Mouse (Mus musculus) lung, embryonic 14.5 days (tissue): ENCODE data around the gene Taok3. TPM values are rescaled to one million over a fixed set of nuclear protein-coding genes. Genes with fewer than 3 reads are reported as not detected.
A peak's percentile ranks its signal among the peaks of the same experiment; 100 is the strongest.

Experiments used
- ATAC-seq: fragments of 200-750 bp; cut with Nextera tagmentation; 2 replicates; pipeline ENCODE4 v1.8.0; 2017; ENCODE audit warnings: mild to moderate bottlenecking, moderate TSS enrichment, moderate library complexity; ENCODE audit not compliant: insufficient read depth
- DNase-seq: peaks from one replicate; pipeline ENCODE4 v3.0.0-alpha.2; 2015
- H3K27ac ChIP-seq: fragments of 300-500 bp; sonication (generic); 2 replicates; pipeline ENCODE4 v1.5.1; 2014; ENCODE audit warnings: low read depth, mild to moderate bottlenecking, moderate library complexity
- H3K27me3 ChIP-seq: fragments of 300-500 bp; sonication (generic); 2 replicates; pipeline ENCODE4 v1.6.1; 2014; ENCODE audit warnings: low read length, control low read depth; ENCODE audit not compliant: insufficient read depth
- H3K36me3 ChIP-seq: fragments of 300-500 bp; sonication (generic); 2 replicates; pipeline ENCODE4 v1.6.1; 2014; ENCODE audit warnings: control low read depth; ENCODE audit not compliant: insufficient read depth
- H3K4me1 ChIP-seq: fragments of 300-500 bp; sonication (generic); 2 replicates; pipeline ENCODE4 v1.6.1; 2014; ENCODE audit warnings: antibody characterized with exemption, control low read depth; ENCODE audit not compliant: insufficient read depth
- H3K4me2 ChIP-seq: fragments of 300-500 bp; sonication (generic); 2 replicates; pipeline ENCODE4 v1.6.1; 2014; ENCODE audit warnings: mild to moderate bottlenecking
- H3K4me3 ChIP-seq: fragments of 300-500 bp; sonication (generic); 2 replicates; pipeline ENCODE4 v1.5.1; 2014; ENCODE audit warnings: low read depth, low read length
- H3K9ac ChIP-seq: fragments of 300-500 bp; sonication (generic); 2 replicates; pipeline ENCODE4 v1.6.1; 2014
- H3K9me3 ChIP-seq: fragments of 300-500 bp; sonication (generic); 2 replicates; pipeline ENCODE4 v1.6.1; 2016; ENCODE audit warnings: low read depth, low read length, control low read depth
- CTCF ChIP-seq: IDR thresholded peaks from 2 replicates; pipeline ENCODE4 v1.5.1; 2016; ENCODE audit warnings: antibody characterized with exemption, low read depth
- WGBS: fragments of 180-500 bp; shearing (Covaris S2); extraction: QIAGEN DNeasy Blood & Tissue Kit; methylation state at CpG from one replicate; pipeline ENCODE4 v1.1.7; 2014; 5-methylcytosine and 5-hydroxymethylcytosine counted together
- polyA plus RNA-seq: library from polyadenylated mRNA; unstranded; fragments of >200 nt; fragmentation: Nextera tagmentation; extraction: Ambion mirVana; gene quantifications from 2 replicates; pipeline ENCODE4 v1.2.1, GENCODE M21; 2014

The Taok3 gene
- polyA plus RNA-seq, 1 experiment from 2014 or later, result 18.8 TPM

GRCm38 (mm10) chr5:117282360-117282759 is 162.4 kb downstream of the Taok3 start:
- no peak overlapping the region for H3K27ac ChIP-seq
- no peak for TF ChIP-seq CTCF
- no peak overlapping the region for H3K4me3 ChIP-seq
- DNase-seq (no peak), ATAC-seq (no peak)
- H3K4me1 ChIP-seq, result no peaks in the 10 kb centered on the region
- no peaks in the 10 kb centered on the region for H3K27me3 ChIP-seq
- 84% methylated on average over 8 of the region's 8 CpGs for WGBS
- peaks cover 49% of the 10 kb centered on the region for H3K36me3 ChIP-seq
- no peaks in the 10 kb centered on the region for H3K9me3 ChIP-seq
- no peak overlapping the region for H3K9ac ChIP-seq
- no peak overlapping the region for H3K4me2 ChIP-seq

- WGBS, result 90% methylated on average over 9 of the region's 9 CpGs
- Histone ChIP-seq H3K4me3 (no peak overlapping the region), H3K27ac (no peak overlapping the region), H3K4me2 (no peak overlapping the region), H3K9ac (no peak overlapping the region), H3K36me3 (peaks cover 49% of the 10 kb centered on the region), H3K4me1 (0 out of 2 replicates have a peak, but pooled peaks cover 6% of the 10 kb centered on the region), H3K9me3 (no peaks in the 10 kb centered on the region), H3K27me3 (no peaks in the 10 kb centered on the region)
- no peak for DNase-seq
- ATAC-seq, result no peak
- no peak for TF ChIP-seq CTCF
These were observed 164.1 kb downstream of the Taok3 start for GRCm38 (mm10) chr5:117284029-117284428.

- no peak for TF ChIP-seq CTCF
- H3K27ac ChIP-seq, result no peak overlapping the region
- no peaks in the 10 kb centered on the region for H3K9me3 ChIP-seq
- H3K4me1 ChIP-seq, result 0 out of 2 replicates have a peak, but pooled peaks cover 6% of the 10 kb centered on the region
- no peak overlapping the region for H3K4me2 ChIP-seq
- peaks cover 46% of the 10 kb centered on the region for H3K36me3 ChIP-seq
- H3K27me3 ChIP-seq, result no peaks in the 10 kb centered on the region
- no peak for ATAC-seq
- DNase-seq, result no peak
- no peak overlapping the region for H3K9ac ChIP-seq
- 45% methylated on average over 7 of the region's 7 CpGs for WGBS
- no peak overlapping the region for H3K4me3 ChIP-seq
These were observed 164.8 kb downstream of the Taok3 start for GRCm38 (mm10) chr5:117284682-117285081.

GRCm38 (mm10) chr5:117285266-117285665 is 165.3 kb downstream of the Taok3 start:
- DNase-seq, result no peak
- no peak for TF ChIP-seq CTCF
- H3K27ac ChIP-seq, result no peak overlapping the region
- H3K4me1 ChIP-seq, result 0 out of 2 replicates have a peak, but pooled peaks cover 6% of the 10 kb centered on the region
- no peak overlapping the region for H3K4me3 ChIP-seq
- ATAC-seq, result no peak
- 75% methylated on average over 4 of the region's 4 CpGs for WGBS
- peak overlapping the region; percentile 71; the same call in 1 of the 2 replicates for H3K4me2 ChIP-seq
- H3K9ac ChIP-seq, result no peak overlapping the region
- H3K27me3 ChIP-seq, result no peaks in the 10 kb centered on the region
- H3K9me3 ChIP-seq, result no peaks in the 10 kb centered on the region
- H3K36me3 ChIP-seq, result peaks cover 46% of the 10 kb centered on the region

- Histone ChIP-seq H3K36me3 (peaks cover 39% of the 10 kb centered on the region), H3K27ac (no peak overlapping the region), H3K27me3 (no peaks in the 10 kb centered on the region), H3K9ac (peak overlapping the region; percentile 62), H3K4me1 (0 out of 2 replicates have a peak, but pooled peaks cover 6% of the 10 kb centered on the region), H3K4me2 (peak overlapping the region; percentile 71), H3K9me3 (no peaks in the 10 kb centered on the region), H3K4me3 (peak overlapping the region; percentile 54)
- TF ChIP-seq CTCF, result no peak
- WGBS, result 39% methylated on average over 3 of the region's 3 CpGs
- DNase-seq (no peak), ATAC-seq (no peak)
These were observed 166.4 kb downstream of the Taok3 start for GRCm38 (mm10) chr5:117286286-117286685.

- WGBS, result under 1% methylated on average over 70 of the region's 77 CpGs
- no peaks in the 10 kb centered on the region for H3K9me3 ChIP-seq
- DNase-seq (peak; percentile 99), ATAC-seq (peak; percentile 98)
- 0 out of 2 replicates have a peak, but pooled peaks have one; percentile 16 for TF ChIP-seq CTCF
- H3K4me1 ChIP-seq, result 0 out of 2 replicates have a peak, but pooled peaks cover 6% of the 10 kb centered on the region
- peak within 1 kb of the TSS; percentile 54 for H3K4me3 ChIP-seq
- H3K4me2 ChIP-seq, result peak within 1 kb of the TSS; percentile 71
- no peaks in the 10 kb centered on the region for H3K27me3 ChIP-seq
- H3K36me3 ChIP-seq, result peaks cover 31% of the 10 kb centered on the region
- peak within 1 kb of the TSS; percentile 62; the same call in 1 of the 2 replicates for H3K27ac ChIP-seq
- H3K9ac ChIP-seq, result peak within 1 kb of the TSS; percentile 62
These were observed 167.2 kb downstream of the Taok3 start, which contains the start of gene Pebp1 for GRCm38 (mm10) chr5:117286831-117287822. TSS of gene Pebp1 (minus strand) at chr5:117287625.

- DNase-seq, result no peak
- Histone ChIP-seq H3K27me3 (no peaks in the 10 kb centered on the region), H3K36me3 (peaks cover 13% of the 10 kb centered on the region), H3K4me3 (no peak overlapping the region), H3K4me2 (no peak overlapping the region), H3K4me1 (0 out of 2 replicates have a peak, but pooled peaks cover 6% of the 10 kb centered on the region), H3K9ac (no peak overlapping the region), H3K9me3 (no peaks in the 10 kb centered on the region), H3K27ac (no peak overlapping the region)
- no peak for ATAC-seq
- TF ChIP-seq CTCF, result no peak
These were observed 169.7 kb downstream of the Taok3 start for GRCm38 (mm10) chr5:117289646-117290045.
